Mouse (Mus musculus) embryonic facial prominence, embryonic 11.5 days (tissue): Measurements from ENCODE around the gene Qrfp. TPM values are rescaled to one million over a fixed set of nuclear protein-coding genes. Genes with fewer than 3 reads are reported as not detected.

Source experiments
- ATAC-seq: fragments of 200-750 bp; cut with Nextera tagmentation; replicated peaks from 2 replicates; pipeline ENCODE4 v1.8.0; 2017; ENCODE audit warnings: low read depth; ENCODE audit not compliant: insufficient number of reproducible peaks, low FRiP score, low TSS enrichment
- DNase-seq: peaks from one replicate; pipeline ENCODE4 v3.0.0-alpha.2; 2015; ENCODE audit warnings: low spot score
- H3K27ac ChIP-seq: fragments of 300-500 bp; sonication (generic); replicated peaks from 2 replicates; pipeline ENCODE4 v1.5.1; 2014; ENCODE audit warnings: mild to moderate bottlenecking, low read depth, low read length, control low read depth
- H3K27me3 ChIP-seq: fragments of 300-500 bp; sonication (generic); 2 replicates; pipeline ENCODE4 v1.6.1; 2014; ENCODE audit warnings: mild to moderate bottlenecking, low read length, moderate library complexity, mixed read lengths; ENCODE audit not compliant: control insufficient read depth, insufficient read depth
- H3K36me3 ChIP-seq: fragments of 300-500 bp; sonication (generic); replicated peaks from 2 replicates; pipeline ENCODE4 v1.6.1; 2014; ENCODE audit warnings: low read depth, mild to moderate bottlenecking, low read length, moderate library complexity, mixed read lengths; ENCODE audit not compliant: control insufficient read depth, insufficient read depth
- H3K4me1 ChIP-seq: fragments of 300-500 bp; sonication (generic); 2 replicates; pipeline ENCODE4 v1.6.1; 2014; ENCODE audit warnings: low read length, mixed read lengths; ENCODE audit not compliant: control insufficient read depth, insufficient read depth
- H3K4me2 ChIP-seq: fragments of 300-500 bp; sonication (generic); 2 replicates; pipeline ENCODE4 v1.6.1; 2014; ENCODE audit warnings: low read depth, mild to moderate bottlenecking, control low read depth, low read length, moderate library complexity
- H3K4me3 ChIP-seq: fragments of 300-500 bp; sonication (generic); 2 replicates; pipeline ENCODE4 v1.5.1; 2014; ENCODE audit warnings: low read depth, low read length, control low read depth
- H3K9ac ChIP-seq: fragments of 300-500 bp; sonication (generic); replicated peaks from 2 replicates; pipeline ENCODE4 v1.6.1; 2014; ENCODE audit warnings: mild to moderate bottlenecking, control low read depth, low read length
- H3K9me3 ChIP-seq: fragments of 300-500 bp; sonication (generic); replicated peaks from 2 replicates; pipeline ENCODE4 v1.6.1; 2016; ENCODE audit warnings: mild to moderate bottlenecking, low read length, inconsistent platforms, mixed read lengths; ENCODE audit not compliant: control insufficient read depth
- WGBS: fragments of 180-500 bp; shearing (Covaris S2); extraction: QIAGEN DNeasy Blood & Tissue Kit; methylation state at CpG from one replicate; pipeline ENCODE4 v1.1.7; 2014; 5-methylcytosine and 5-hydroxymethylcytosine counted together
- polyA plus RNA-seq: library from polyadenylated mRNA; unstranded; fragments of >200 nt; fragmentation: Nextera tagmentation; extraction: Ambion mirVana; gene quantifications from 2 replicates; pipeline ENCODE4 v1.2.1, GENCODE M21; 2014

Qrfp gene
- polyA plus RNA-seq, 1 experiment from 2014 or later: 0.14 TPM

DNA sequence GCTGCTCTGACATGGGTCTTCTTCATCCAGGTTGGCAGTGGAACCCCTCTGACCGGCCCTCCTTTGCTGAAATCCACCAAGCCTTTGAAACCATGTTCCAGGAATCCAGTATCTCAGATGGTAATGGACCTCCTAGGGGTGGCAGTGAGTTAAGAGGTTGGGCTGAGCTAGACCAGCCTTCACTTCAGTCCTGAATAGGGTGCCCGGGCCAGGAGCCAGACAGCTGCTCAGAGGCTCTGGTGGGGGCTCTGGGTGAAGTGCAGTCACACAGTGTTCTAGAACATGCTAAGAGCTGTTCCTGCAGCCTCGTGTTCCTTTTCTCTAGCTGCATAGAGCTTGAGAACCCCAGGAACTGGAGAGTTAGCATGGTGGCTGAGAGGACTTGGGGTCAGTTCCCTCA is 13.4 kb downstream of the Qrfp start:
- ATAC-seq (no peak), DNase-seq (no peak)
- peaks cover 42% of the 10 kb centered on the region for H3K36me3 ChIP-seq
- no peak overlapping the region for H3K27ac ChIP-seq
- H3K27me3 ChIP-seq: no peaks in the 10 kb centered on the region
- no peak overlapping the region for H3K9ac ChIP-seq
- no peaks in the 10 kb centered on the region for H3K9me3 ChIP-seq
- no peak overlapping the region for H3K4me2 ChIP-seq
- H3K4me1 ChIP-seq: no peaks in the 10 kb centered on the region
- WGBS: 86% methylated on average over 3 of the region's 3 CpGs
- no peak overlapping the region for H3K4me3 ChIP-seq

DNA sequence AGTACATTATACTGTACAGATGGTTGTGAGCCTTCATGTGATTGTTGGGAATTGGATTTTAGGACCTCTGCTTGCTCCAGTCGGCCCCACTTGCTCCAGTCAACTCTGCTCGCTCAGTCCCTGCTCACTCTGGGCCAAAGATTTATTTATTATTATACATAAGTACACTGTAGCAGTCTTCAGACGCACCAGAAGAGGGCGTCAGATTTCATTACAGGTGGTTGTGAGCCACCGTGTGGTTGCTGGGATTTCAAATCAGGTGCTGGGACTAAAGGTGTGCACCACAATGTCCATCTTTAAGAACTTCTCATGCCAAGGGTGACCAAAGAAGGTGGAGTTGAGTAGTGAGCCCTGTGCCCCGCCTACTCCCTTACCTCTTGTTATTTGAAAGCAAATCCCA is 17.8 kb downstream of the Qrfp start:
- Histone ChIP-seq H3K9ac (no peak overlapping the region), H3K4me1 (no peaks in the 10 kb centered on the region), H3K4me3 (no peak overlapping the region), H3K4me2 (no peak overlapping the region), H3K9me3 (no peaks in the 10 kb centered on the region), H3K36me3 (peaks cover 18% of the 10 kb centered on the region), H3K27ac (no peak overlapping the region), H3K27me3 (no peaks in the 10 kb centered on the region)
- WGBS: 71% methylated on average over 6 of the region's 6 CpGs
- DNase-seq: no peak
- ATAC-seq: no peak

DNA sequence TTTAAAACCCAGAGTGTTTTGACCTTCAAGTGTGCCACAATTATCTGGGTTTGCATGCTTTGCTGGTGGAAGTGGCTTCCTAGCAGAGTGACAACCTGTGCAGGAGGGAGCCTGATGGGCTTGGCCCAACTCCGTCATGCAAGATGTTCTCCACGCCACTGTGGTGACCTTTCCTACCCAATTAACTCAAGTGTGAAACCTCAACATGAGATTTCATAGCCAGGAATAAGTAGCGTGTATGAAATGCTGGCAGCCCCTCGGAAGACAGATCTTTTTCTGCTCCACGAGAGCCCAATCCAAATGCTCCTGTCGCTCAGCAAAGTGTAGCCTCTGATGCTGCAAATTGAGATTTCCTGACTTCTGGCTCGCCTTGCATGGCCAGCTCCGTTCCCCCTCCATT is 19.1 kb downstream of the Qrfp start:
- Histone ChIP-seq H3K4me3 (no peak overlapping the region), H3K27ac (no peak overlapping the region), H3K9ac (no peak overlapping the region), H3K4me1 (no peaks in the 10 kb centered on the region), H3K4me2 (no peak overlapping the region), H3K9me3 (no peaks in the 10 kb centered on the region), H3K36me3 (peaks cover 17% of the 10 kb centered on the region), H3K27me3 (no peaks in the 10 kb centered on the region)
- ATAC-seq: no peak
- DNase-seq: no peak
- WGBS: 95% methylated on average over 8 of the region's 8 CpGs

DNA sequence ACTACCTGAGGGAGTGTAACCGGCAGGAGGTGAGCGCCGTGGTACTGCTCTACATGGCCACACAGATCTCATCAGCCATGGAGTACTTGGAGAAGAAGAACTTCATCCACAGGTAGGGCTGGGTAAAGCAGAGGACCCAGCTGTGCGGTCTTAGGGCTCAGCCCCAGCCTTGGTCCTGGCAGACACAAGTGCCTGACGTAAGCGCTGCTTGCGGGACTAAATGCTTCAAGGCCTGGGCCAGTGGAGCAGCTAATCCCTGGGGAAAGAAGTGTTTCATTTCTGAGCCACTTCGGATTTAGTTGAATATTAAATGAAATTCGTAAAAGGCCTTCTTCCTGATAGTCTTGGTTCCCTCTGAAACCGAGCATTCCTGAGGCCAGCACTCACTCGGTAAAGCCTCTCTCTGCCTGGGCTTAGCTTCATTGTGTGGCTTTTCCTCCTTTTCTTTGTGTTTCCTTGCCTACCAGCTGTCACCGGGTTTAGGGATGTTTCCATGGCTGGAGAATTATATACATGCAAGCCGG is 19.6 kb downstream of the Qrfp start:
- 87% methylated on average over 13 of the region's 13 CpGs for WGBS
- Histone ChIP-seq H3K27me3 (no peaks in the 10 kb centered on the region), H3K4me3 (no peak overlapping the region), H3K9me3 (no peaks in the 10 kb centered on the region), H3K4me2 (no peak overlapping the region), H3K9ac (no peak overlapping the region), H3K36me3 (peaks cover 17% of the 10 kb centered on the region), H3K4me1 (no peaks in the 10 kb centered on the region), H3K27ac (no peak overlapping the region)
- no peak for DNase-seq
- no peak for ATAC-seq

DNA sequence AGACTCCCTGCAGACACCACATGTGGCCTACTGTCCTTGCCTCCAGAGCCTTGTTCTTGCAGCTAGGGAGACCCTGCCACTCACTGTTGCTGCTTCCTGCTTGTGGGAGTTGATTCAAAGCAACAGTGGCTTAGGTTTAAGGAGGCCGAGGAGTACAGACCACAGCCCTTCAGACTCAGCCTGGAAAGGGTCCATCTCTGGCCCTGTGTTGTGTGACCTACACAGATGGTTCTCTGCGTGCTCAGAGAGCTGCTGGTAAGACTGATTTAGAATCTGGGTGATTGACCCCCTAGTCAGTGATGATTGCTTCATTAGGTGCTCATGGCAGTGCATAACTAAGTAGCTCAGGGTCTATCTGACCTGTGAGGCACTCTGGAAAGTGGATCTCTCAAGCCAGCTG is 21.2 kb downstream of the Qrfp start:
- 93% methylated on average over 2 of the region's 2 CpGs for WGBS
- DNase-seq (no peak), ATAC-seq (no peak)
- Histone ChIP-seq H3K36me3 (peaks cover 19% of the 10 kb centered on the region), H3K9ac (no peak overlapping the region), H3K27ac (no peak overlapping the region), H3K9me3 (no peaks in the 10 kb centered on the region), H3K27me3 (no peaks in the 10 kb centered on the region), H3K4me3 (no peak overlapping the region), H3K4me1 (no peaks in the 10 kb centered on the region), H3K4me2 (no peak overlapping the region)

DNA sequence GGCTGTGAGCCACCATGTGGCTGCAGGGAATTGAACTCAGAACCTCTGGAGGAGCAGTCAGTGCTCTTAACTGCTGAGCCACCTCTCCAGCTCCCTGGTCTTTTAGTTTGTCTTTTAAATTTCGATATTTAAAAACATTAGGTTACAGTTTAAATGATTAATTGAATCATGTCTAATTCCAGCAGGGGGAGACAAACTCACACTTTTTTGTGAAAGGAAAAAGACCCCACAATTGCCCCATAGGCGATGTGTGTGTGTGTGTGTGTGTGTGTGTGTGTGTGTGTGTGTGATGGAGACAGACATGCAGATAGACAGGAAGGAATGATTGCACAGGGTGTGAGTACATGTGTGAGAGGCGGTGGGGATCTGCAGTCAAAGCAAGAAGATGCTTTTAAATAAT is 22.2 kb downstream of the Qrfp start:
- no peak overlapping the region for H3K4me3 ChIP-seq
- no peak overlapping the region for H3K27ac ChIP-seq
- H3K4me2 ChIP-seq: no peak overlapping the region
- H3K9ac ChIP-seq: no peak overlapping the region
- peak; percentile 45 for DNase-seq
- no peaks in the 10 kb centered on the region for H3K9me3 ChIP-seq
- ATAC-seq: no peak
- no peaks in the 10 kb centered on the region for H3K27me3 ChIP-seq
- H3K36me3 ChIP-seq: peaks cover 19% of the 10 kb centered on the region
- no peaks in the 10 kb centered on the region for H3K4me1 ChIP-seq
- WGBS: 87% methylated on average over 3 of the region's 3 CpGs

DNA sequence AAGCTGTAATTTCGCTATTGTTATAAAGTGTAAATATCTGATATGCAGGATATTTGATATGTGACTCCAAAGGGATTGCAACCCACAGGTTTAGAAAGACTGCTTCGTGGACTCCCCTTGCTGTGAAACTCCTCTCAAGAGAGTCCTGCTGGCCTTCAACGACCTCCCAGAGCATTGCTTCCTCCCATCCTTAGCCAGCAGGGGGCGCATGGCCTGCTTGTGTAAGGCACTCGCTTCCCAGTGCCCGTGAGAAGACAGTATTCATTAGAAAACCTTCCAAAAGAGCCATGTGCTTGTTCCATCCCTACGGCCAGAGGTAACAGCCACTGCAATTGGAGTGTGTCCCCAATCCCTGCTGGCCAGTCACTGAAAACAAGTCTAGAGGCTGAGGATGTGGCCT is 23.4 kb downstream of the Qrfp start:
- Histone ChIP-seq H3K4me1 (no peaks in the 10 kb centered on the region), H3K27ac (no peak overlapping the region), H3K4me3 (no peak overlapping the region), H3K9me3 (no peaks in the 10 kb centered on the region), H3K4me2 (no peak overlapping the region), H3K27me3 (no peaks in the 10 kb centered on the region), H3K36me3 (peaks cover 23% of the 10 kb centered on the region), H3K9ac (no peak overlapping the region)
- 15% methylated on average over 7 of the region's 7 CpGs for WGBS
- DNase-seq: peak; percentile 90
- no peak for ATAC-seq

DNA sequence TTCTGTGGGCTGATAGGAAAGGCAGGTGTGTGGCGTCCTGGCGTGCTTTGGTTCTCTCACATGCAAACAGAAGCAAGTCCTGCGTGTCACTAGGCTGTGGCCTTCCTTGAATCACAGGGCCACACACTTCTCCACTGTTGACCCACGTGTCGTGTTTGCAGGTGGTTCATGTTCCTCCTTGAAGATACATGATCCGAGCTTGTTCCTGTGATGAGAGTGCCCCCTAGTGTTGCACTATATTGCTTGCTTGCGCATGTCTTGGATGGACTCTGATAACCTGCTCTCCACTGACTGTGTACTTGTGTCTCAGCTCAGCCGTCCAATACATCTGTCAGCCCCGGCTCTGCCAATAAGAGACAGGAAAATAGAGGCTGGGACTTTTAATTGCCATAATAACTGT is 25.3 kb downstream of the Qrfp start:
- Histone ChIP-seq H3K4me2 (no peak overlapping the region), H3K27ac (no peak overlapping the region), H3K27me3 (no peaks in the 10 kb centered on the region), H3K4me3 (no peak overlapping the region), H3K9ac (no peak overlapping the region), H3K9me3 (no peaks in the 10 kb centered on the region), H3K4me1 (no peaks in the 10 kb centered on the region), H3K36me3 (peaks cover 24% of the 10 kb centered on the region)
- WGBS: 45% methylated on average over 9 of the region's 9 CpGs
- DNase-seq: peak; percentile 87
- no peak for ATAC-seq
